Mouse (Mus musculus): ENCODE data around the gene Osbpl7.

The Osbpl7 gene

DNA sequence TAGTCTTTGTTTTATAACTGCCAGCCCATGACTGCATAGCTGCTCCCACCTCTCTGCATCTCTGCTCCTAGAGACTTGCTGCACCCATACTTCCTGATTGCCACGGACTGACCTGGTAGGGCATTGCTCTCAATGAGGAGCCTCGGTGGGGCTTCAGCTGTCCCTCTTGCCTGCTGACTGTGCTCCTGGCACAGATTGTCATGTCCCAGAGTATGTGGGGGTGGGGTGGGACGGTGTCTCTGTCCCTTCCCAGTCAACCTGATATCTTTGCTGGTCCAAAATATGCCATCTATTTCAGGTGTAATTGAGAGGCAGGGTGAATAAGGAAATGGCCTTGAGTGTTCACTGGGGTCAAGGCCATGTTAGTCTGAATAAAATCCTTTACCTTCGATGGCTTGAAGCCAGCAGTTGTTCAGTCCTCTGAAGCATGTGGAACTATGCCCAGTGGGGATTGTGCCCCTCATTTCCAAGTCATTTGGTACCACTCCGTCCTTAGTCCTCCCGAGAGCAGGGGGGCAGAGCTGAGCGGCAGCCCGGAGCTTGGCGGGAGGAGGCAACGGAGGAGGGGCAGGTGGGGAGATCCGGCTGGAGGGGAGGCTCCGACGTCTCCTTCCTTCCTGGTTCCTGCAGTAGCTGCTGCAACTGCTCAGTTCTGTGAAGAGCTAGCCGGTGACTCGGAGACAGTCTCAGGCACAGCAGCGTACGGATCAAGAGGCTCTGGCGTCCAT, at the start of gene Osbpl7:
TSS of gene Osbpl7 (plus strand) at position 413 of the 728 bp plus-strand sequence.
- DNase-seq (ENCODE audit: low read depth) = no peak

DNA sequence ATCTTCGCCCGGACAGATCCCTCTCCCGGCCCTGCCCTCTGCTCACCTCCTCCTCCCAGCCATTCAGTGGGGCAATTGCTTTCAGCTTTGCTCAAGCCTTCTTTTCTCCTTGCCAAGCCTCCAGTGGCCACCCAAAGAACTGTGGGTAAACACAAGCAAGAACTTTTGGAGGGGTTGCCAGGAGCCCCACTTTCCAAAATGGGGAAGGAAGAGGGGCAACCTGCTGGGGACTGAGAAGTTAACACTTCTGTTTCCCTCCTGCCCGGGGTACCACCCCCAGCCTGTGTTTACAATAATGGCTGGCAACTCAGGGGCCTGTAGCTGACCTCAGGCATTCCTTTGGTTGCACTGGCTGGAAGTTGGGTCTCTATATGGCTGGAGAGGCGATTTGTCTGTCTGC, 47.3 kb upstream of the Osbpl7 start:
- no peak for DNase-seq (ENCODE audit: low read depth)

DNA sequence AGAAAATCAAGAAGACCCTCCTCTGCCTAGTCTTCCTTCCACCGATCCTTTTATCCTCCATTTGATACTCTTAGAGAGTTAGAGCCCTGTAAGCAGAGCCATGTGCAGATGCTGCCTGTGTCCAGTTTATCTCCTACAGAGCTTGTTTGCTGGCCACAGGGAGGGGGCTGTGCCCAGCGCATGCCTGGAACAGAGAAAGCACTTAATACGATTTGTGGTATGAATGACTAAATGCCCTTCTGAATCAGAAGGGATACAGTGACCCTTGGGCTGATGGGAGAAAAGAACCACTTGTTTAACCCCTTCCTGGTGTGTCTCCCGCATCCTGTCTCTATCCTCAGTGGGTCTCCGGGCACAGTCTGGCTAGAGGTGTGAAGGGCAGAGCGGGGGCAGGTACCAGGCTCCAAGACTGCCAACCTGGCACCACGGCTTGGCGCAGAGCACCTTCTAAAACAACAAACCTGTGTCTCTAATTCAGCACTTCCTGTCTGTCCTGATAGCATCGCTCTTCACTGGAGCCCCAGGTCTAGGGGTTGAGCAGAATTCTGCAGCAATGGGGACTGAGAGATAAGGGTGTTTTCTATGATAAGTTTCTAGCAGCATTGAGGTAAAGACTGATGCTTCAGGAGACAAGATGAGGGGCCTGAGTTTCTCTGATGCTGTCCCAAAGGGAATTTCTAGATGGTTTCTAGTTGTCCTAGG, 43.2 kb upstream of the Osbpl7 start:
- no peak for DNase-seq (ENCODE audit: low read depth)

DNA sequence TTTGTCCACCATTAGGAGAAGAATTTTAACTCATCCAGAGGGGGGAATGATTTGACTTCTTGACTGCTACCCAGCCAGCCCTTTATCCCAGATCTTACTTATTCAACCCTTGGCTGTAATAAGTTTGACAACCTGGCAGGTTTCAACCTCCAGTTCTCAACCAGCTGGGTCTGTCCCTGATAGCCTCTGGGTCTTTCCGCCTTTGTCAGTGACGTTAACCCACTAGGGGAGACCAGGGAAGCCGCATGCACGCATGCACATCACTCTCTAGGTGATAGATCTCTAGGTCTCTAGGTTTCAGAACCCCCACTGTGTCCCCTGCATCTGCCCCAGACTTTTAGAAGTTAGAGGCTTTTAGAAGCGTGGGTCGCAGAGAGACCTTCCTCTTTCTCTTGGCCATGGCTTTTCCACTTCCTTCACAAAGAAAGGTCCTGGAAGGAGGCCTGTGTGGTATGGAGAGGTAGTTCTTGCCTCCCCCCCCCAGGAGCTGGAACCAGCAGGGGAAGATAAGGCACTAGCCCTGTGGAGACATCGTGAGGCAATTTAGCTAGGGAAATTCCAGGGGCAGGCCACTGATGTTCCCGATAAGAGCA, 41.1 kb upstream of the Osbpl7 start:
- no peak for DNase-seq (ENCODE audit: low read depth)

DNA sequence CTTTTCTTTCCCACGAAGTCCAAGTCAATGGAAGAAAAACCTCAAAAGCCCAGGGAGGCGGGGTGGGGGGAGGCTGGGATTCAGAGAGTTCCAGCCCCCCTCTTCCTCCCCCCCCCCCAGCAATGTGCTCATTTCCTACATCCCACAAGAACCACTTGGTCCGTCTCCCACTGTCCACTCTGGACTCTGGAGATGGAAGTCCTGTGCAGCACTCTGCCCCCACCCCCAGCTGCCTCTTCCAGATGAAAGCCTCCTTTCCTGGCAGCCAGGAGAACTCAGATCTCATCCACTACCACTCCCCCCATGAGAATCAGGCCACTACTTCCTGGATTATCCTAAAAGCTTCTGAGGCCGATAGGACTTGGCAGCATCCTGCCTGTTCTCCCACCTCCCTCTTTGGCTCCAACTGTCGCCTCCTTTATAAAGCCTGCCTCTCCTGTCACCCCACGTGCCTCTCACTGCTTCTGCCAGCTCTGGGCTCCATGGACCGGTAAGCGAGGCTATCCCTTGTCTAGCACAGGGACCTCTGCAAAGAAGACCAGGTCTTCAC, 37.2 kb upstream of the Osbpl7 start, which contains the start of gene Sp6:
TSS of gene Sp6 (plus strand) at position 274 of the 550 bp plus-strand sequence.
- DNase-seq (ENCODE audit: low read depth) = no peak

DNA sequence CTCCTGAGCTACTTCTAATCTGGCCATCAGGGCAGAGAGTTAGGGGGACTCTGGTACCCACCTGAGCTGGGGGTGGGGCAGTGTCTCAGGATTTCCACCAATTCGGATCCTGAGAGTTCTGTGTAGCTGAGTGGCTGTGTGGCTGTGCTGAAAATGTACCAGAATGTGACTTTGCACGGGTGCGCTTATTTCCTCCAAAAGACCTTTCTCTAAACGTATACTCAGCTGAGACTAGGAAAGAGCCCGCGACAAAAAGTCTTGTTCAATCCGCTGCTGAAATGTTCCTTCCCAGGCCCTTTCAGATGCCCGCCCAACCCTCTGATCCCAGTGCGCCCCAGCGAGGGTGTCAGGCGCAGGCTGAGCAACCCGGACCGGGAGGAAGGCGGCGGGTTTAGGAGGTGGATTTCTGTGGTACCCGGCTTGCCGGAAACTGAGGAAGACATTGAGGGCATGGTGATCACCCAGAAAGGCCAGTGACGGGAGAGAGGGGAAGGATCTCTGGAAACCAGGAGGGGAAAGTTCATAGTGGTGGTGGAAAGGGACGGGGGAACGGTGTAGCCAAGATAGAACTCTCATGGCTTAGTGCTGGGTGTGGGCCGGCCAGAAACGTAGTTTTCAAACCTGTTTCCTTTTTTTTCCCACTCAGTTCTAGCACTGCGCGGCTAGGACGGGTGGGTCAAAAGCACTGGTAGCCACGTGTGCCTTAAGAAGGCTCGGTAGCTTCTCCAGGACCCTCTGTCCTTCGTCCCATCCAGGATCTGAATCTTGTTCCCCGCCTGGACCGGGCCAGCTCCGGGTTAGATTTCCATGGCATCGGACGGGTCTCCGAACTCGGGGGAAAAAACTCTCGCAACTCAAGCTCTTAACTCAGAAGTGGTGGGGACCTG, 32.5 kb upstream of the Osbpl7 start:
- DNase-seq (ENCODE audit: low read depth) = no peak

DNA sequence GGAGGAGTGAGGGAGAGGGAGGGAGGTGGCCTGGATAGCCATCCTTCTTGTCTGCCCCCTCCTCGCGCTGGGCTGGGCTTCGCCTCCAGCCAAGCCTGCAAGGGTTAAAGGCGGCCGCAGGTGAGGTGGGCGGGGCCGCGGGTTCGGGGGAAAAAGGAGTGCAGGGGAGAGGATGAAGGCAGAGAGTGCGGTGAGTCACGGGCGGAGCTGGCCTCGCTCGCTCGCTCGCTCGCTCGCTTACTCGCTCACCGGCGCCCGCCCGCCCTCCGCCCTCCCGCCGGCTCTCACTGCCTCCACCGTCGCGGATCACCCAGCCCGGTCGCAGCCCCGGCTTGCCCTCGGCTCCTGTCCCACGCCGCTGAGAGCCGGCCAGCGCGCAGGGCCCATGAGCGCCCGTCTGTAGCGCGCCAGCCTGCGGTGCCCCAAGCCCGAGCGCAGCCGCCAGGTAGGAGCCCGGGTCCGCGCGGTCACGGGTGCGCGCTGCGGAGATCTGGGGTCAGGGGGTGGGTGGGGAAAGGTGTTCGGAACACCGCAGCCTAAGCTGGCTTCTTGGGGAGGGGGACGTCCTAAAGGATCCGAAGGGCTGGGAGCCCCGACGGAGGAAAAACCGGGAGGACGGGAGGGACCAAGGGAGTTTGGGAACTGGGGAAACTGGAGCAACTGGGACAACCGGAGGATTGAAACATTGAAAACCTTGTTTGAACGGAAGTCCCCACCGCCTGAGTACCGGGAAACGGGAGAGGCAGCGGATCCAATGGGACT, 31.7 kb upstream of the Osbpl7 start:
- DNase-seq (ENCODE audit: low read depth) = no peak

DNA sequence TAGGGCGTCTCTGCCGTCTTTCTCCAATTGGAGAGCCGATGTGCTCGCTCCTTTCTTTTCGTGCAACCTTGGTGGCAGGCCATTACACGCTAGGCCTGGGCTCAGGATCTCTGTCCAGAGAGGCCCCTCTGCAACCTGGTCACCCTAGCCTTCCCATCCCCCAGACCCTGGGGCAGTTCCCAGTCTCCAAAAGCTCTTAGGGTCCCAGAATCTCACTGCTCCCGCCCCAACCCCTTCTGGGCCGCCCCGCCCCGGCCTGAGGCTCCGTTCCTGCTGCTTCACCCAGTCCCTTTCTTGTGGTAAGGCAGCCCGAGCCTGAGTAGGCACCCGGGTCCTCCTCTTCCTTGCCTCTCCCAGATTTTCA, 31.1 kb upstream of the Osbpl7 start:
- no peak for DNase-seq (ENCODE audit: low read depth)

DNA sequence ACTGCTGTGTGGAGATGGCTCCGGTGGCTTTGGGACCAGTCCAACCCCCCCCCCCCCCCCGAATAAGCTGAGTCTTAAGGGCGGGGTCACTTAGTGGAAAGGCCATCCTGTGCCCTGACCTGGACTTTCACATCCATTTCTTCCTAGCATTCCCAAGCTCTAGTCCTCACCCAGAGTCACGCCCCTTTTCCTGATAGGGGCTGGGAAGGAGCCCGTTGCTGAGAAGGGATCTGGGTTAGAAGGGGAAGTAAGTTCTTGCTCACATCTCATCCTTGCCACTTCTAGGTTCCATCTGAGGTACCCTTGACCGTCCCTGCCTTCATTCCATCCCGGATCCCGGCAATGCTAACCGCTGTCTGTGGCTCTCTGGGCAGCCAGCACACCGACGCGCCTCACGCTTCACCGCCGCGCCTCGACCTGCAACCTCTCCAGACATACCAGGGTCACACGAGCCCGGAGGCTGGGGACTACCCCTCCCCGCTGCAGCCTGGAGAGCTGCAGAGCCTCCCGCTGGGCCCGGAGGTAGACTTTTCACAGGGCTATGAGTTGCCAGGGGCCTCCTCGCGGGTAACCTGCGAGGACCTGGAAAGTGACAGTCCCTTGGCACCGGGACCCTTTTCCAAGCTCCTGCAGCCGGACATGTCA, 29.2 kb upstream of the Osbpl7 start:
- DNase-seq (ENCODE audit: low read depth) = no peak

DNA sequence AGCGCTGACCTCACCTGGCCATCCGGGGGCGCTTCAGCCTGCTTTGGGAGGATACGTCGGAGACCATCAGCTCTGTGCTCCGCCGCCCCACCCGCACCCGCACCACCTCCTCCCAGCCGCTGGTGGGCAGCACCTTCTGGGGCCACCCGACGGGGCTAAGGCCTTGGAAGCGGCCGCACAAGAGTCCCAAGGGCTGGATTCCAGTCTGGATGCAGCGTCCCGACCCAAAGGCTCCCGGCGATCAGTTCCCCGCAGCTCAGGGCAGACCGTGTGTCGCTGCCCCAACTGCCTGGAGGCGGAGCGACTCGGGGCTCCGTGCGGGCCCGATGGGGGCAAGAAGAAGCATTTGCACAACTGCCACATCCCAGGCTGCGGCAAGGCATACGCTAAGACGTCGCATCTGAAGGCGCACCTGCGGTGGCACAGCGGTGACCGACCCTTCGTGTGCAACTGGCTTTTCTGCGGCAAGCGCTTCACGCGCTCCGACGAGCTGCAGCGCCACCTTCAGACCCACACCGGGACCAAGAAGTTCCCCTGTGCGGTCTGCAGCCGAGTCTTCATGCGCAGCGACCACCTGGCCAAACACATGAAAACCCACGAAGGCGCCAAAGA, 28.4 kb upstream of the Osbpl7 start:
- no peak for DNase-seq (ENCODE audit: low read depth)

DNA sequence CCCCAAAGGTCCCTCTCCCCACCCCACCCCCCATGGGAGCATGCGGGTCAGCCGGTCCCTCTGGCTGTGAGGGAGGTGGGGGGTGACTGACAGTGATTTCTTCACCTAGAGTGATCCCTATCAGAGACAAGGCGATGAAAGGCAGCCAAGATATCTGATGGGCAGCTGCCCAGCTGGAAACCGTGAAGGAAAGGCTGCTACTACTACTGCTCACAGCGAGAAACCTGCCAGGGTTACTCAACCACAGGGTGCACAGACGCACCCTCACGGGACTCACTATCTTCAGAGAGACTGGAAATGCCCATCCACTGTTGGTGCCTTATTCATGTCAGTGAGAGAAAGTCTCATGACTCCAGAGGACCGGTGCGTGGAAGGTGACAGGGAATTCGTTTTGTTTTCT, 25.5 kb upstream of the Osbpl7 start:
- no peak for DNase-seq (ENCODE audit: low read depth)

DNA sequence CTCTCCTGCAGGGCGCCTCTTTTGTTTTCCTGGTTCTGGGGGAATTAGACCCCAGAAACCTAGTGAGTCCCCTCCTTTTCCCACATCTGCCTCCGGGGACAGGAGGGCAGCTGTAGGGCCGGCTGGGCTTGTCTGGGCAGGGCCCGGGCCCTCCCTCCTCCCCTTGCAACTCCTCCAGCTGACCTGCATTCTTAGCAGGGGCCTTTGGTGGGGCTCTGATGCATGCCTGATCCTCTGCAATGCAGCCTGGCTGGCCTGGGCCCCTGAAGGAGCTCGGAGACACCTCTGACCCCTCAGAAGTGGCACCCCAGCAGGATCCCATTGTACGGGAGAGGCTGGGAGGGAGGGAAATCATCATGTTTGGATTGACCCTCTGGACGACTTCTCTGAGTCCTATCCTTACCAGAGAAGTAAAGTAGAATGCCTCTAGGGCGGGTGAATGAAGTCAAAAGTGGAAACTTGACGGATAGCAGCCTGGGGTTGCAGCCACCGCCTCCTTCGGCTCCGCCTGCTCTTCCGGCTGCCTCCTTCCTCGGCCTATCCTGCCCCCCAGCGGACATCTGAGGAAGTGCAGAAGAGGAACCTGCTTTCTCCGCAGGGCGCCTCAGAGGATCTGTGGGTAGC, 24.6 kb upstream of the Osbpl7 start:
- peak; percentile 78 for DNase-seq (ENCODE audit: low read depth)

DNA sequence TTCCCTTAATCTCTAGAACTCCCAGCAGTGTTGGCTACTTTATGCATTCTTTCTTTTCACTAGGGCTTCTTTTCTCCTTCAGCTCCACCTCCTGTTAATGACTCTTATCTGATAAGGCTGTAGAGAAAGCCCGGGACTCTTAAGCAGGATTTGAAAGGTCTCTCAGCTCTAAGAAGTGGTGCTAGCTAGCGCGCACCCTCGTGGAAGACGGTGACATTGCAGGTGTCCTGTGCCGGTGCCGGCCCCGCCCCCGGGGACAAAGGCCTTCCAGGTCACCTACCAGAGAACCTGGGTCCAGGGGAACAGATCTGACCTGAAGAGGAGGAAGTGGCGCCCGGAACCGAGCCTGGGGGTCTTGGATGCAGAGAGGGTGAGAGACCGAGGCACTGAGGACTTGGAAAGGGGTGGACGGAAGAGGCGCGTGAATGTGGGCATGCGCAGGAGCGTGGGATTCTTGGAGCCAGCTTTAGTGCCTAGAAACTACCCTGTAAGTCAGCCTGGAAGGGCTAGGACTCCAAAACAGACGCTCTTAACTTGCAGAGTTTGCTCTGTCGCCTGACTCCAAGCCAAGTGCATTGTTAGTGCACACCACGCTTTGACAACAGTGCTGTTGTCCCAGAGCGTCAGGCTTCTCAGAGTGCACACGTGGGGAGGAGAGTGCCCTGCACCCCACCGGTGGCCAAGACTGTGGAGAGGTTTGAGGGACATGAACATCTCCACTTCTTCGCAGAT, 20.6 kb upstream of the Osbpl7 start, which contains the start of gene Scrn2:
TSS of gene Scrn2 (plus strand) at position 253 of the 732 bp plus-strand sequence.
- DNase-seq (ENCODE audit: low read depth) = peak; percentile 75

DNA sequence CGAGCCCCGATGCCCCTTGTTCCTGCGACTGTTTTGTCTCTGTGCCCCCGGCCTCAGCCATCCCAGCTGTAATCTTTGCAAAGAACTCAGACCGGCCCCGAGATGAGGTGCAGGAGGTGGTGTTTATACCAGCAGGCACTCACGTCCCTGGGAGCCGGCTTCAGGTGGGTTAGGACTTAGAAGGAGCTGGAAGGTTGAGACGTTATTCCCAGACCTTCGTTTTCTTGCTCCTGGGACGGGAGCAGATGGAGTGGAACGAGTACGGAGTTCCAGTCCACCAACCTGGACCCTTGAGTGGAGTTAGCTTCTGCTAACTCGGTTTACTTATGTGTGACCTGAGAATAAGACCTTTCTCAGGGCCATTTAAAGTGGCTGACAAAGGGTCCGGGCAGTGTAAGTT, 20.0 kb upstream of the Osbpl7 start:
- DNase-seq (ENCODE audit: low read depth) = no peak

DNA sequence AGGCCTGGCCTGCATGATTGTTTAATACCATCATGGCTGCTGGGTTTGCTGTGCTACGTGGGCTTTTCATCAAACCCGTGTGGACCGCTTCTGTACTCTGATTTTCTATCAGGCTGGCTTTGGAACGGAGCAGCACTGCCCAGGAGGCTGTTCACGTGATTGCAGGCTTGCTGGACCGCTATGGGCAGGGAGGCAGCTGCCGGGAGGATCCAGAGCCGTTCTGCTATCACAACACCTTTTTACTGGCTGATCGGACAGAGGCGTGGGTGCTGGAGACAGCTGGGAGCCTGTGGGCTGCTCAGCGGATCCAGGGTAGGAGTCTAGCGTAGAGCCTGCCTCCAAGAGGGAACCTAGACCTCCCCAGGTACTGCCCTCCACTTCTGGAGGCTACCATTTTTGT, 18.5 kb upstream of the Osbpl7 start:
- no peak for DNase-seq (ENCODE audit: low read depth)

DNA sequence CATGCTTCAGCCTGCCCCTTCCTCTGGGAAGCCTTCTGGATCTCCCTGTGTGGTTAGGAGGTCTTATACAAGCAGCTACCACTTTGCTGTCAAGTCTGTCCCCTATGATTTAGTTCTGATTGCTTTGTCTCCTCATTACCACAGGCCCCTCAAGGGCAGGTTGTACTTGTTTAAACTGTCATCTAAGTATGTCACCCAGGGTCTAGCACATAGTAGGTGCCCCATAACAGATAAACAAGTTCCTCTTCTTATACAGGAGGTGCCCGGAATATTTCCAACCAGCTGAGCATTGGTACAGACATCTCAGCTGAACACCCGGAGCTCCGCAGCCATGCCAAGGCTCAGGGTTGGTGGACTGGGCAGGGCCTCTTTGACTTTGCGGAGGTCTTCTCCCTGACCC, 17.9 kb upstream of the Osbpl7 start:
- no peak for DNase-seq (ENCODE audit: low read depth)

DNA sequence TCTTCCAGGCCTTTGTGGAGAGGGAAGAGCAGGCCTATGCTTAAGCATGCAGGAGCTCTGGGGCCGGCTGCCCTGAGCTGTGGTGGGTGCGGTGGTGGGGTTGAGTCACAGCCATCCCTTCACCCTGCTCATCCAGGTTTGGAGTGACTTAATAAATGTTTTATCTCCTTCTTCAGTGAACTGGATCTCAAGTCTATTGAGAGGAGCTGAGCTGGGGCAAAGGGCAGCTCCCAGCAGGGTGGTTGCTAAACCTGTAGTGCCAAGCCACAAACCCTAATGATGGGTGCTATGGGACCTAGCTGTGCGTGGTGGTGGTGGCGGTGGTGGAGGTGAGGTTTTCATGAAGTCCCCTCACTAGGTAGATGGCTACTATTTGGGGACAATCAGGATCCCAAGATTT, 16.6 kb upstream of the Osbpl7 start:
- DNase-seq (ENCODE audit: low read depth) = no peak

DNA sequence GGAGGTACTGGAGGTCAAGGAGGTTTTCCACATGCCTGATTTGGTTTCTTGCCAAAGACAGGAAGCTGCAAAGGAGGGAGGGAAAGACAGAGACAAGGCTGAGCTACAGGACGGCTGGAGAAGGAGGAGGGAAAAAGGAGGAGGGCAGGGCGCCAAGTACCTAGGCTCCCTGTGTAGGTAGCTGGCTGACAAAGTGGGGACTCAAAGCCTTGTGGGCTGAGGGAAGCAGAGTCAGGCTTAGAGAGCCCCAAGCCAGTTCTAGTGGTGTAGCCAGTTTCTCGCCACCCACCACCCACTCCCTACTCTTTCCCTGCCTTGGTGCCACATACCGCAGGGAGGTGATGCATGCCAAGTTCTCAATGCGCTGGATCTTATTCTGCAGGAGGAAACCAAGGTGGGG, 14.3 kb upstream of the Osbpl7 start:
- no peak for DNase-seq (ENCODE audit: low read depth)

DNA sequence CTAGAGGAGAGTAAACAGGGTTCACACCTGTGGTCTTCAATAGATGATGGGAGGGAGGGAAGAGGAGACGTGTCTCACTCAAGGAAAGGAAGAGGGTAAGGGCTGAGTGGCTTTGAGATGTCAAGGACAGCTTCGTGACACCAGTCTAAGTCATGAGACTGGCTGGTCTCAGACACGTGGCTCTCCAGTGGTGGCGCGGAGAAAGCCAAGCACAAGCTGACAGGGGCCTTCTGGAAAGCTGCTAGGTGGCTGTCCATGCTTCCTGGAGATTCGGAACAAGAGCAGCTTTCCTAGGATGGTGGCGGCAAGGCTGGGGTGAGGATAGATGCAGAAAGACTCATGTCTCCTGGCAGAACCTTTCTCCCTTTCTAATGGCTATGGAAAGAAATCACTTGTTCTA, 11.5 kb upstream of the Osbpl7 start:
- DNase-seq (ENCODE audit: low read depth) = no peak

Measured in c-Kit-positive CD71-positive TER-119-negative erythroid progenitor cells, embryonic 14.5 days (primary cell).